Mouse (Mus musculus) midbrain, embryonic 14.5 days (tissue): Measurements from ENCODE around the gene Daam2. TPM values are rescaled to one million over a fixed set of nuclear protein-coding genes. Genes with fewer than 3 reads are reported as not detected.

ENCODE experiments used
- ATAC-seq: fragments of 200-750 bp; cut with Nextera tagmentation; 2 replicates; pipeline ENCODE4 v1.8.0; 2017; ENCODE audit warnings: moderate number of reproducible peaks, moderate library complexity; ENCODE audit not compliant: low FRiP score, low TSS enrichment
- DNase-seq: peaks from one replicate; pipeline ENCODE4 v3.0.0-alpha.2; 2015
- H3K27ac ChIP-seq: fragments of 300-500 bp; sonication (generic); replicated peaks from 2 replicates; pipeline ENCODE4 v1.5.1; 2014; ENCODE audit warnings: mild to moderate bottlenecking, low read depth, low read length, moderate library complexity
- H3K27me3 ChIP-seq: fragments of 300-500 bp; sonication (generic); 2 replicates; pipeline ENCODE4 v1.6.1; 2014; ENCODE audit warnings: low read length, control low read depth, mixed read lengths; ENCODE audit not compliant: control insufficient read depth, insufficient read depth
- H3K36me3 ChIP-seq: fragments of 300-500 bp; sonication (generic); 2 replicates; pipeline ENCODE4 v1.6.1; 2014; ENCODE audit warnings: low read length, control low read depth; ENCODE audit not compliant: control insufficient read depth, insufficient read depth
- H3K4me1 ChIP-seq: fragments of 300-500 bp; sonication (generic); 2 replicates; pipeline ENCODE4 v1.6.1; 2014; ENCODE audit warnings: mild to moderate bottlenecking, antibody characterized with exemption, low read length, control low read depth; ENCODE audit not compliant: control insufficient read depth, insufficient read depth
- H3K4me2 ChIP-seq: fragments of 300-500 bp; sonication (generic); 2 replicates; pipeline ENCODE4 v1.6.1; 2014; ENCODE audit warnings: mild to moderate bottlenecking, low read length, moderate library complexity
- H3K4me3 ChIP-seq: fragments of 300-500 bp; sonication (generic); replicated peaks from 2 replicates; pipeline ENCODE4 v1.5.1; 2014; ENCODE audit warnings: low read depth, low read length
- H3K9ac ChIP-seq: fragments of 300-500 bp; sonication (generic); replicated peaks from 2 replicates; pipeline ENCODE4 v1.6.1; 2014; ENCODE audit warnings: mild to moderate bottlenecking, low read length, moderate library complexity
- H3K9me3 ChIP-seq: fragments of 300-500 bp; sonication (generic); 2 replicates; pipeline ENCODE4 v1.6.1; 2016; ENCODE audit warnings: low read length, control low read depth, mixed read lengths; ENCODE audit not compliant: control insufficient read depth
- WGBS: fragments of 180-500 bp; shearing (Covaris S2); extraction: QIAGEN DNeasy Blood & Tissue Kit; methylation state at CpG from one replicate; pipeline ENCODE4 v1.1.7; 2014; 5-methylcytosine and 5-hydroxymethylcytosine counted together
- polyA plus RNA-seq: library from polyadenylated mRNA; unstranded; fragments of >200 nt; fragmentation: Nextera tagmentation; extraction: Ambion mirVana; gene quantifications from 2 replicates; pipeline ENCODE4 v1.2.1, GENCODE M21; 2014

Daam2 gene
- polyA plus RNA-seq, 1 experiment from 2014 or later = 2.1 TPM

- Histone ChIP-seq H3K36me3 (no peaks in the 10 kb centered on the region), H3K27me3 (peaks cover 6% of the 10 kb centered on the region; the same call in 1 of the 2 replicates), H3K9me3 (no peaks in the 10 kb centered on the region), H3K4me2 (peak overlapping the region; percentile 80), H3K27ac (no peak overlapping the region), H3K9ac (peak overlapping the region; percentile 42; the same call in 1 of the 2 replicates), H3K4me1 (peaks cover 10% of the 10 kb centered on the region; the same call in 1 of the 2 replicates), H3K4me3 (peak overlapping the region; percentile 37)
- DNase-seq (no peak), ATAC-seq (no peak)
- 39% methylated on average over 4 of the region's 4 CpGs for WGBS
These were observed 745 bp downstream of the Daam2 start for GRCm38 (mm10) chr17:49563416-49563780.

- WGBS = 52% methylated on average over 5 of the region's 5 CpGs
- Histone ChIP-seq H3K27ac (no peak overlapping the region), H3K27me3 (peaks cover 6% of the 10 kb centered on the region; the same call in 1 of the 2 replicates), H3K36me3 (no peaks in the 10 kb centered on the region), H3K4me2 (peak overlapping the region; percentile 80), H3K9ac (no peak overlapping the region), H3K9me3 (no peaks in the 10 kb centered on the region), H3K4me1 (peaks cover 10% of the 10 kb centered on the region; the same call in 1 of the 2 replicates), H3K4me3 (0 out of 2 replicates have a peak overlapping the region, but pooled peaks have one; percentile 7)
- DNase-seq = no peak
- ATAC-seq = no peak
These were observed 1.3 kb downstream of the Daam2 start for GRCm38 (mm10) chr17:49562701-49563415.

- 56% methylated on average over 4 of the region's 4 CpGs for WGBS
- Histone ChIP-seq H3K36me3 (no peaks in the 10 kb centered on the region), H3K4me2 (no peak overlapping the region; the same call in 1 of the 2 replicates), H3K4me3 (no peak overlapping the region), H3K4me1 (peaks cover 10% of the 10 kb centered on the region; the same call in 1 of the 2 replicates), H3K27me3 (peaks cover 6% of the 10 kb centered on the region; the same call in 1 of the 2 replicates), H3K27ac (no peak overlapping the region), H3K9ac (no peak overlapping the region), H3K9me3 (no peaks in the 10 kb centered on the region)
- ATAC-seq (no peak), DNase-seq (no peak)
These were observed 2.2 kb downstream of the Daam2 start for GRCm38 (mm10) chr17:49561985-49562384.

GRCm38 (mm10) chr17:49559786-49560289 is 4.3 kb downstream of the Daam2 start:
- H3K4me2 ChIP-seq = no peak overlapping the region
- no peak for DNase-seq
- no peak overlapping the region for H3K9ac ChIP-seq
- peaks cover 6% of the 10 kb centered on the region; the same call in 1 of the 2 replicates for H3K27me3 ChIP-seq
- 66% methylated on average over 5 of the region's 5 CpGs for WGBS
- H3K4me3 ChIP-seq = no peak overlapping the region
- no peaks in the 10 kb centered on the region for H3K36me3 ChIP-seq
- H3K4me1 ChIP-seq = peaks cover 10% of the 10 kb centered on the region; the same call in 1 of the 2 replicates
- H3K27ac ChIP-seq = no peak overlapping the region
- H3K9me3 ChIP-seq = no peaks in the 10 kb centered on the region
- ATAC-seq = no peak

GRCm38 (mm10) chr17:49556169-49556568 is 8.0 kb downstream of the Daam2 start:
- Histone ChIP-seq H3K9ac (no peak overlapping the region), H3K27ac (no peak overlapping the region), H3K27me3 (no peaks in the 10 kb centered on the region), H3K4me1 (no peaks in the 10 kb centered on the region), H3K4me3 (no peak overlapping the region), H3K9me3 (no peaks in the 10 kb centered on the region), H3K4me2 (no peak overlapping the region), H3K36me3 (no peaks in the 10 kb centered on the region)
- no peak for ATAC-seq
- DNase-seq = no peak
- WGBS = 92% methylated on average over 3 of the region's 3 CpGs

GRCm38 (mm10) chr17:49551991-49552390 is 12.2 kb downstream of the Daam2 start:
- no peaks in the 10 kb centered on the region for H3K9me3 ChIP-seq
- H3K9ac ChIP-seq = no peak overlapping the region
- H3K27ac ChIP-seq = no peak overlapping the region
- H3K36me3 ChIP-seq = no peaks in the 10 kb centered on the region
- H3K4me1 ChIP-seq = no peaks in the 10 kb centered on the region
- ATAC-seq (no peak), DNase-seq (no peak)
- WGBS = 89% methylated on average over 7 of the region's 7 CpGs
- H3K4me3 ChIP-seq = no peak overlapping the region
- no peak overlapping the region for H3K4me2 ChIP-seq
- no peaks in the 10 kb centered on the region for H3K27me3 ChIP-seq

- ATAC-seq = no peak
These were observed 12.7 kb downstream of the Daam2 start for GRCm38 (mm10) chr17:49551465-49551864.

GRCm38 (mm10) chr17:49545997-49546396 is 18.1 kb downstream of the Daam2 start:
- H3K27ac ChIP-seq = no peak overlapping the region
- no peaks in the 10 kb centered on the region for H3K36me3 ChIP-seq
- no peak overlapping the region for H3K4me2 ChIP-seq
- ATAC-seq = no peak
- no peaks in the 10 kb centered on the region for H3K9me3 ChIP-seq
- no peaks in the 10 kb centered on the region for H3K4me1 ChIP-seq
- H3K9ac ChIP-seq = no peak overlapping the region
- DNase-seq = no peak
- H3K27me3 ChIP-seq = no peaks in the 10 kb centered on the region
- 79% methylated on average over 4 of the region's 4 CpGs for WGBS
- H3K4me3 ChIP-seq = no peak overlapping the region

More at GRCm38 (mm10) chr17:49551465-49551864, 12.7 kb downstream of the Daam2 start:
- no peaks in the 10 kb centered on the region for H3K4me1 ChIP-seq
- no peaks in the 10 kb centered on the region for H3K27me3 ChIP-seq
- WGBS = 88% methylated on average over 2 of the region's 2 CpGs
- DNase-seq = no peak
- no peak overlapping the region for H3K27ac ChIP-seq
- H3K4me3 ChIP-seq = no peak overlapping the region
- H3K9me3 ChIP-seq = no peaks in the 10 kb centered on the region
- no peak overlapping the region for H3K4me2 ChIP-seq
- H3K9ac ChIP-seq = no peak overlapping the region
- no peaks in the 10 kb centered on the region for H3K36me3 ChIP-seq

GRCm38 (mm10) chr17:49545424-49545823 is 18.7 kb downstream of the Daam2 start:
- no peak overlapping the region for H3K4me3 ChIP-seq
- no peak overlapping the region for H3K4me2 ChIP-seq
- H3K27ac ChIP-seq = no peak overlapping the region
- no peak overlapping the region for H3K9ac ChIP-seq
- no peaks in the 10 kb centered on the region for H3K4me1 ChIP-seq
- 90% methylated on average over 4 of the region's 4 CpGs for WGBS
- no peaks in the 10 kb centered on the region for H3K36me3 ChIP-seq
- ATAC-seq = no peak
- H3K9me3 ChIP-seq = no peaks in the 10 kb centered on the region
- DNase-seq = no peak
- no peaks in the 10 kb centered on the region for H3K27me3 ChIP-seq
